Mouse (Mus musculus) spleen, adult 12 weeks (tissue): ENCODE results near the gene Adad2.
A peak's percentile ranks its signal among the peaks of the same experiment; 100 is the strongest.

Experiments used
- DNase-seq: peaks from one replicate; pipeline ENCODE4 v3.0.0; 2022; ENCODE audit warnings: low spot score

Gene Adad2

DNA sequence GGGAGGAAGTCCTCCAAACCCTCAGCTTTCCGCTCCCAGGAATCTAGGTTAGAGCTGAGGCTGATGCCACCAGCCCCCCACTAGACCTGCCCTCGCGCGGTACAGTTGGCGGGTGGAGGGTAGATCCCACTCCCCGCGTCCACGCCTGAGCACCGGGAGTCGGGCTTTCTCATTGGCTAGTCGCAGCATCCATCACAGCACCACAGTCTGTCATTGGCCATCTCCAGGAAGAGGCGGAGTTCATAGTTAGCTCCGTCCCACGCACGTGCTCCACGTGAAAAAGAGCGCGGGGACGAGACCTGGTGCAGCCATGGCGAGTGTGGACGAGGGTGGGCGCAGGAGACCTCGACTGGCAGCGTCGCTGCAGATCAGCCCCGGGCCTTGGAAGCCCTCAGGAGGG is at the start of gene Adad2:
TSS of gene Adad2 (plus strand) at position 277 of the 400 bp plus-strand sequence.
- DNase-seq = no peak

DNA sequence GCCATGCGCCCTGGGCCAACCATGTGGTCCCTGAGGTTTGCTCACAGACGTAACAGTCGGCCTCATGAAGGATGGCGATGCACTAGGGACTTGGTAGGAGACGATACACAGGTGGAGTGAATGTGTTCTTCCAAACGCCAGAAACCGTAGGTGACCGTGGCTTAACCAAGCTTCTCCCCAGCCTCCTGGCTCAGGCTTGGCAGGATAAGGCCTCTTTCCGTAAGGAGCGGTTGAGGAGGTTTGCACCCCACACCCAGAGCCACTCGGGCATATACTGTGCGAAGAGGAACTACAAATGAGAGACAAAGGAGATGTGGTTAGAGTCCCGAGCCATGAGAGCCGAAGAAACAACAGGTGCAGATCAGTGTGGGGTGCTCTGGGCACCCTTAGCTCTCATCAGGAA is 48.7 kb upstream of the Adad2 start:
- no peak for DNase-seq

DNA sequence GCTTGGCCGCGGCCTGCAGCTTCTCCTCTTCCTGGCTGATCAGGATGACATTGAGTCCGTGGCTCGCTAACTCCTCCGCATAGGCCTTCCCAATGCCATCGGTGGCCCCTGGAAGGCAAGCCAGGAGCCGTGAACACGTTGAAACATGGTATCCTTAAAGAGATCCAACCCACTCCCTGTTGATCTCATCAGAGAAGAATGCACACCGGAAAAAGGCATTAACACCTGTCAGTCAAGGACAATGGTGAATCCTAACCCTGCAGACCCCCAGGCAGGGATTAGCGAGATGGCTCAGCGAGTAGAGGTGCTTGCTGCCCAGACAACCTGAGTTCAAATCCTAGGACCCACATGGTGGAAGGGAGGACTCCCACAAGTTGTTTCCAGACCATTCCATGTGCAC is 46.2 kb upstream of the Adad2 start:
- DNase-seq = no peak

DNA sequence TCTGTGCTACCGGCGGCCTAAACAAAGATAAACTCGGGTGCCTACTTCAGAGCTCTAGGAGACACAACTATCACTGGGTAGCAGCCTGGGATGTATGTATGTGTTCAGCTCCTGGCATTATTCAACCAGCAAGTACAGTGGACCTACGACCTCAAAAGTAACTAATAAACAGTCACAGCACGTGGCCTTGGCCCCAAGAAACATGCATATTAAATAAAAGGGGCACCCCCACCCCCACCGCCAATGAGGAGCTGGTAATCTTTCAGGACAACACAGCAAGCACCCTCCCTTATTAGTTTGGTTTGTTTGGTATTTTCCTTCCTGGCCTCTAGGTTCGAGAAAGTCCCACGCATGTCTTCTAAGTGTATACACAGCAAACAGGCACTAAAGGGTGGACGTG is 44.3 kb upstream of the Adad2 start:
- no peak for DNase-seq

DNA sequence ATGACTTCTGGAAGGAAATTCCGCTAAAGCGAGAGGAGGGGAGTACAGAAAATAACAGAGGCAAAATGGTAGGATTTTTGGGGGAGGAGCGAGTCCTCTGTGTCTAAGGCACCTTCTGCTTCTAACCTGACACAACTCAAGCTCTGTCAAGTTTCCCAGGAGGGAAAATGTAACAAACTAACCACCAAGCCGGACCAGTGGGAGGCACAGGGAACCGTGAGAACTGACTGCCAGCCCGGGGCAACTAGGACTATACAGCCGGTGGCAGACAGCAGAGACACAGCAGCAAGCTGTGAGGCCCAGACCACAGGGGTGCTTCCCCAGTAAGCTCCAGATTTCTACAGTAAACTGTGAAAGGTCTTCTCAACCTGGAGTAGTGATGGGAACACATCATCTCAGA is 43.6 kb upstream of the Adad2 start:
- no peak for DNase-seq

DNA sequence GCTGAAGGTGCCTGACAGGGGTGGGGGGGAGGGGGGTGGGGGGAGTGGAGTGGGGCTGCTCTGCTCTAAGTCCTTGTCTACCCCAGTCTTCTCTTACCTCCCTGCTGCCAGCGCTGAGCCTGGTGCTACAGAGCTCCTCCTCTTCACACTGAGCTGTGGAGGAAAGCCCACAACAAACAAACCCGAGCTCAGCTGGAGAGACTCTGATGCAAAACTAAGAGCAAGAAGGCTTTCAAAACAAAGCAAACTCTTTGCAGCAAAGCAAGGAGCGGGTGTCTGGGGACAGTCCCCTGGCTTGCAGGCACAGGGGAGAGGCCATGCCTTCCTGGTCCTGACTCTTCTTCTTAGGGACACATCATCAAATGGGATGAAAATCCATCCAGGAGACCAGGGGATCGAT is 42.7 kb upstream of the Adad2 start:
- no peak for DNase-seq

DNA sequence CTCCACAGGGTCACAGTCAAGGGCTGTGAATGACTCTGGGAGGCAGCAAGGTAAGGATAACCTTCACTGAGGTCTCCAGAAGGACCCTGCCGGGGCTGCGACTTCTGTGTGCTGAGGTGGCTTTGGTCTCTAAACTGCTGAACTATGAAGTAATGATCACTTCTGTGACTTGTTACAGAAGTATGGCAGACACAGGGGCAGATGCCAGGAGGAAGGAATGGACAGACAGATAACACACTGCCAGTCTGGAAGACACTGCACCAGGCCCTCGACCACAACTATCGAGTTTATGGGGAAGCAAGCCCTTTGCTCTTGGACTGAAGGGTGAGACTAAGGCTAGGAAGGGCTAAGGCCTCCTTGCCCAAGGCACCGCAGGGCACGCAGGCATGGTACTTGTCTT is 41.4 kb upstream of the Adad2 start:
- DNase-seq = no peak

DNA sequence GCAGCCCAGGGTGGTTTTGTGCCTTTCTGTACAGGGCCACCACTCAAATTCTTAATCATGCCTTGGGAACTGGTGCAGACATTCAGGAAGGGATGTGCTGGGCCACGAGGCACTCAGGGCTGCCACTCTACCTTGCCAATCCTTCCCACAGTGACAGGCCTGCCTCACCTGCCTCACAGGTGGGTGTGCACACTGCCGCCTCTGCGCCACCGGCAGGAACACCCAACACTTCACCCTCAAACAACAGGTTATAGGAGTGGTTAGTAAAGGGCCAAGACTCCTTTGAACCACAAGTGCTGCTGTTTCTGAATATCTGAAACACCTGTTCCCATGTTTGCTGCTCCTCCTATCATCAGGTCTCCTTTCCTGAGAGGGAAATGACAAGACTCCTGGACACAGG is 40.1 kb upstream of the Adad2 start:
- DNase-seq = no peak

DNA sequence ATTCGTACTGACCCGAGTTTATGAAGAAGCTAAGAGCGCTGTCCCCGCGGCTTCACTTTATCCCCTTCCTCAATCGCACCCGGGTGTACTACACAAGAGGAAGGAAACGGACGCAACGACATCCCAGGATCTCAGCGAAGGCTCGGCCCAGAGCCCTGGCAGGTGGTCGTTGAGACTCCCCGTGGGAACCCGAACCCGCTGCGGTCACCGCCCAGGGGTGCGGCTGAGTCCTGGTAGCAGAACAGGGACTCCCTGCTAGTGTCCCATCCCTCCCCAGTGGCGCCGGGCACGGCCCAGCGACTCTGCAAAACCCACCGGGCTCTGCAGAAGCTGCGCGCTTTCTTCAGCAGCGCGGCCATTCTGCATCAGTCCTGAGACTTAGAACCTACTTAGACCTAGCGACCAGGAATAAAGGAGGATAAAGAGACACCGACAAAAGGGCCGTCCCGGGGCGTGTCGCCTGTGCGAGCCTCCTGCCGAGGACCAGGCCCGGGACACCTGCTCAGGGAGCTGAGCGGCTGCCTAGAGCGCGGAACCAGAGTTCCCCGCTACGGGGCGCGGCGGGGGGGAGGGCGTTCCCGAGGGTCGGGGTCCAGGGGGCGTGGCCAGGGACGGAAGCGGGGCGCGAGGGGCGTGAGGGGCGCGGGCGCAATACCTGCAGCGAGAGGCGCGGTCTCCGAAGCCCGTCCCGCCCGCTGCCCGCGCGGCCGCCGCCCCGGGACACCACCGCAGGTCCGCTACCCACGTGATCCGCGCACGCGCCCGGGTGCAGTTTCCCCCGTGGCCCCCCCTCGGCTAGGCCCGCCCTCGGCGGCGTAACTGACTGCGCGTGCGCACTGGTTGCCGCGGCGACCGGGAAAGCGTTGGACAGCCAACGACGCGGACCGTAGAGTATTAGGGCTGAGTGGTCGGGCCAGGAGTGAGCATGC is 37.8 kb upstream of the Adad2 start, which contains the start of the genes Hsdl1 and Dnaaf1:
TSS of gene Hsdl1 (minus strand) at position 747 of the 929 bp plus-strand sequence.
TSS of gene Dnaaf1 (plus strand) at position 799 of the 929 bp plus-strand sequence.
- peak; percentile 95 for DNase-seq

DNA sequence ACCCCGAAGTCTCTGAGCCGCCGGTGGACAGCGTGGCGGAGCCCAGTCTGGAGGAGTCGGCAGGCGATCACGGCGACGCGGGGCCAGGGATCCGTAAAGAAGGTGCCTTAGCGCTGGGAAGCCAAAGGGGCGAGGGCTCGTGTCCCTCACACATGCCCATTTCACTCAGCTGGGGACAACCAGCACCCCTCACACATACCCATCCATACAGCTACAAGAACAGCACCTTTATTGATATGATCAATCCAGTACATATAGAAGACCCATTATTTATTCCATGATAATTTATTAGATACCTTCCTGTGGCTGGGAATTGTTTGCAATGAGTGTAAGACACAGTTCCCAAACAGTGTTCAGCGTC is 37.2 kb upstream of the Adad2 start:
- DNase-seq = no peak

DNA sequence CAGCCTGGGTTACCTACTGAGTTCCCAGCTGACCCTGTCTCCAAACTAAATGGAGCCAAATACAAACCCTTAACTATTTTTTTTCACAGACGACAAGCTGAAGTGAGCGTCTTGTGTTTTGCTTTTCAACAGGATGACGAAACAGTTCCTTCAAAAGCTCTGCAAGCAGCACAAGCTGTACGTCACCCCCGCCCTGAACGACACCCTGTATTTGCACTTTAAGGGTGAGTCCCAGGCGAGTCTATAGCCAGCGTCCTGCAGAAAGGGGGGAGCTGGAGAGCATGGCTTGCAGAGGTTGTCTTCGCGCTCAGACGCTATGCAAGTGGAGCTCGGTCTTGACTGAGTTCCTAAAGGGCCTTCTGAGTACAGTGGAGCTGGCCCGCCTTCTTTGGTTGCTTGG is 33.5 kb upstream of the Adad2 start:
- no peak for DNase-seq

DNA sequence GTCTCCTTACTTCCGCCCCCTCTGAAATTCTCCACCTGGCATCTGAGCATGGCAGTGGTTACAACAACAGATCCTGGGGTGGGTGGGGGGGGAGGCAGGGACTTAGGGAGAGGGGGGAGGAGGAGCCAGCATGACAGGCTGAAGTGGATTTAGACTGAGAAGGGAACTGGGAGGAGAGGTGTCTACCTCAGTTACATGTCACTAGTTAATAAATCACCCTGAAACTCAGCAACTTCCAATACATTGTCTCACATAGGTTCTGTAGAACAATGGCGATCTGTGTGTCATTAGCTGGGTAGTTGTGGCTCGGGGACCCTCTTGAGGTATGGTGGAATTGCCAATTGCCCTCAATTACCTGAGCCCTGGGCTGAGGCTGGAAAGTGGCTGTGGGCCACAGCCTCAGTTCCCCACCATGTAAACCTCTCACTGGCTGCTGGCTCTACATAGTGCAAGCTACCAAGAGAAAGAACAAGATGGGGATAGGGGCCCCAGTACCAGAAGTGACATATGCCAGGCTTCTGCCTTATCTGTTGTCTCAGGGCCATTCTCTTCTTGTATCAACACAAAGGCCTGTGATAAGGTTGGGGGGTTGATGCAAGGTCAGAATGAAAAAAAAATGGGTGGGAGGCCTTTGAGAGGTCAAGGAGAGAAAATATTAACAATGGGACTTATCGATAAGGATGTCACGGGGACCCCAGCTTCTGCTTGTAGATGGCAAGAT is 31.9 kb upstream of the Adad2 start:
- DNase-seq = no peak

DNA sequence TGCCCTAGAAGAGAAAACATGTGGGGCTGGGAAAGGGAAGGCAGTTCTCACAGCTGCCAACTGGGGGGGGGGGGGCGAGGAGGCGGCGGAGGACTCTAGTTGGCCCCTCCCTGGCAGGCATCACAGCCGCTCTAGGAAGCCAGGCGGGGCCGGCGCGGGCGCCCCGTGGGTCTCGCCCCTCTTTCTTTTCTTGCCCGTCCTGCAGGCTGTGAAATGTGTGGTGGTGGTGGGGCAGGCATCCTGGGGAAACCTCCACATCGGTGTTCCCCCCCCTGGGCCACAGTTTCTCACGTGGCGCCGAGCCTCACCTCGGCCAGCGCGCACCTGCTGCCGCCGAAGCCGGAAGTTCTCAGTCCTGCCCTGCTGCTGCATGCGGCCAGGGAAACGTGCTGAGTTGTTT is 26.6 kb upstream of the Adad2 start:
- DNase-seq = peak; percentile 38

DNA sequence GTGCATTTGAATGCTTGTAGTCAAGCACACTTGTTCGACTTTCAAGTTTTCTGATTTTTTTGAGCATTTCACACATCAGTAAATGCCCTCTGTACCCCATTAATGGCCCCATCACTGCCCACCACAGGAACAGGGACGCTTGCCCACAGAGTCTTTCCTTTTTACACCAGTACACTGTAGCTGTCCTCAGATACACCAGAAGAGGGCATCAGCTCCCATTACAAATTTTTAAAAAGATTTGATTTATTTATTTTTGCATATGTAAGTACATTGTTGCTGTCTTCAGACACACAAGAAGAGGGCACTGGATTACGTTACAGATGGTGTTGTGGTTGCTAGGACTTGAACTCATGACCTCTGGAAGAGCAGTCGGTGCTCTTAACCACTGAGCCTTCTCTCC is 24.2 kb upstream of the Adad2 start:
- no peak for DNase-seq

DNA sequence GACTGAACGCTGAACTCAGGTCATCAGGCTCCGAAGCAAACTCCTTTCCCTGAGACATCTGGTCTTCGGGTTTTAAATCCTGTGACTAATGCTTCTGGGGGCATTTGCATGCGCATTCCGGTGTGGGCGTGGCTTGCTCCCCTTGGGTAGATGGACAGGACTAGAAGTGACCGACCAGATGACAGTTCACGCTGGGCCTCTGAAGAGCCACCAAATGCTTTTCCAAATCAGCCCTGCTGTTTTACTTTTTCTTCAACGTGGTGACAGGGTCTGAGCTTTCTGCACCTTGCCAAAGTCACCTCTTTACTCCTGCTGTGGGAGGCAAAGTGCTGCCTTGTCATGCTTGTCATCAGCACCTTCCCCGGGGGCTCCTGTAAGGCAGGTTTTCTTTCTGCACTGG is 23.7 kb upstream of the Adad2 start:
- DNase-seq = no peak

DNA sequence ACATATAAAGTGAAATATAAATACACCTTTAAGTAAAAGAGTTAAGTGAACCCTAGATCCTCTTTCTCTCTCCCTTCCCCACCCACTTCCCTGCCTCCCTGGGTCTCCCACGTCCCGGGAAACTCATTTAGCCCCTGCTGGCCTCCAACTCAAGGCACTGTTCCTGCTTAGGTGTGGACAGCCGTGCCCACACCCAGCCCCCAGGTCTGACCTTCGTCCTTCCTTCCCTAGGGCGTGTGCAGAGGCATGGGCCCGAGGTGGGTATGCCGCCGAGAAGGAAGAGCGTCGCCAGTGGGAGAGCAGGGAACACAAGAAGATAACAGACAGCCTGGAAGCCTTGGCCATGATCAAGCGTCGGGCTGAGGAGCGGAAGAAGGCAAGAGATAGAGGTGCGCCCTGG is 22.2 kb upstream of the Adad2 start:
- DNase-seq = no peak

DNA sequence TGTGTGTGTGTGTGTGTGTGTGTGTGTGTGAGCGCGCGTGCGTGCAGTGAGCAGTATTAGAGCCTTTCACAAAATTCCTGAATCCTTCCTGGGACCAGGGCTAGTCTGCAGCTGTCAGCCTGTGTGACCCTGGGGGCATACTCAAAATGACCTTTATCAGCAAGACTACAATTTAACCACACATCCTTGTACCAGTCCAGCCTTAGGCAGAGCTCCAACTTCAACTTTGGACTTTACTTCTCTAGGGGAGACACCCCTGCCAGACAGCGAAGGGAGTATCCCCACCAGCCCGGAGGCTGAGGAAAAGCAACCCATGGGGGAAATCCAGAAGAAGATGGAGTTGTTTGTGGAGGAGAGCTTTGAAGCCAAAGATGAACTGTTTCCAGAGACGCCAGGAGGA is 21.1 kb upstream of the Adad2 start:
- DNase-seq = no peak

DNA sequence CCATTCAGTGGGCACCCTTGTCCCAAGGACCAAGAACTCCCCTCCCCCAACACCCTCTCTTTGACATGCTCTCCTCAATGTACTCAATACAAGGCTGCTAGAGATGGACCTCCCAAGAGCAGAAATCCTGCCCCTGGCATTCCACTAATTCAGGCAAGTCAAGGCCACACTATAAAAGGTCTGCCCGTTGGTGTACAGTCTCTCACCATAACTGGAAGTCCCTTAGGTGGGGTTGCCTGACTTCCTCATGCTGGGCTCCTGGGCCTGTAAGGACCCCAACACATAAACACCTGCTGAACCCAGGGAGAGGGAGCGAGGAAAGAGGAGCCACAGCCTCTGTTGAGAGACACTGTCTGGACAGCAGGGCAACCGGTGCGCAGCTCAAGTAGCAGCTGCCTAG is 8.8 kb upstream of the Adad2 start:
- DNase-seq = no peak

DNA sequence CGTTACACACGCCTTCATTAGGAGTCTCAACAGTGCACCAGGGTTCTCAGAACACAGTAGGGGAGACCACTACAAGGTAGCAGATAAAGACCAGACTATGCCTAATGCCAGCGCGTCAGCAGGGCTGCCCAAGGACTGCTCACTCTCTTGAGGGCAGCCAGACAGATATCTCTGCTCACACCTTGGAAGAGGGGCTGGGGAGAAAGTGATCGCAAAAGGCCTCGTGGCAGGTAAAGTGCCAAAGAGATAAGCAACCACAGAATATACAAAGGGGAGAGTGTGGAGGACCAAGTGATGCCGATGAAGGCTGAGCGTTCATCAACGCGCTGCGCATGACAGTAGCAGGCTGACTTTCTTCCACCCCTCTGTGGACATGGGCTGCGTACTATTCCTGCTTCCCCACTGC is 8.1 kb upstream of the Adad2 start:
- peak; percentile 8 for DNase-seq

DNA sequence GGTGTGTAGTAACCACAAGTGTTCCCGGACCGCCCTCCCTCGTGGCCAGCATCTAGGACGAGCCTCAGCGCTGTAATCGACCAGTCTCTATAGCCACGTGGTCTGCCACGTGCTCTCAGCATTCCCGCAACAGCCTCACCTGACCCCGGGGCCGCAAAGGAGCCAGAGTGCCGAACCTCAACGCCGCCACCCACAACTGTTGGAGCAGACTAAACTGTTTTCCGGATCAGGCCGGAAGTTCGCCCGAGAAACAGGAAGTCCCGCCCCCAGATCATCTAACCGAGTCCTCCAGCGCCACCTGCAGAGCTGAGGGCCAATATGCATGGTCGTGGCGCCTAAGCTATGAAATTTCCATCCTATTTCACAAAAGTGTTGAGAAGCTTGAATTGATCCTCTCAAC is 7.6 kb upstream of the Adad2 start, which contains the start of gene Taf1c:
TSS of gene Taf1c (minus strand) at position 227 of the 400 bp plus-strand sequence.
- DNase-seq = peak; percentile 87

DNA sequence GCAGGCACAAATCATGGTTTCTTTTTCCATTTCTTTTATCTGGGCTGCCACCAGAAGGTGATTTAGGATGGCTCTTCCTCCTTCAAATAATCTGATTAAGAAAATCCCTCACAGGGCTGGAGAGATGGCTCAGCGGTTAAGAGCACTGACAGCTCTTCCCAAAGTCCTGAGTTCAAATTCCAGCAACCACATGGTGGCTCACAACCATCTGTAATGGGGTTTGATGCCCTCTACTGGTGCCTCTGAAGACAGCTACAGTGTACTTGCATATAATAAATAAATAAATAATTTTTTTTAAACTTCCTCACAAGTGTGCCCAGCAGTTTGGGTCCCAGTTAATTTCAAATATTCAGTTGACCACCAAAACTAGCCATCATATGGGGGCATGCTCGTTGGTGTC is 6.3 kb upstream of the Adad2 start:
- DNase-seq = no peak

DNA sequence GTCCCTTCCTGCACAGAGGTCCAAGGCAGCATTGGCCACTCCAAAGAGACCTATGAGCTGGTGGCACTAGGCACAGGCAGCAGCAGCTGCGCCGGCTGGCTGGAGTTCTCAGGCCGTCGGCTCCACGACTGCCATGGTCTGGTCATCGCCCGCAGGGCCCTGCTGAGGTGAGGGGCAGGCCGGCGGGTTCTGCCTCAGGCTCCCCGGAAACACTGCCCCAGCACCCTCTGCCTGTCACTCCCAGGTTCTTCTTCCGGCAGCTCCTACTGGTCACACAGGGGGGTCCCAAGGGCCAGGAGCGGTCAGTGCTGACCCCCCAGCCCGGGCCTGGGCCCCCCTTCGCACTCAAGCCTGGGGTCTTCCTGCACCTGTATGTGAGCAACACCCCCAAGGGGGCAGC is 2.5 kb downstream of the Adad2 start:
- DNase-seq = no peak

DNA sequence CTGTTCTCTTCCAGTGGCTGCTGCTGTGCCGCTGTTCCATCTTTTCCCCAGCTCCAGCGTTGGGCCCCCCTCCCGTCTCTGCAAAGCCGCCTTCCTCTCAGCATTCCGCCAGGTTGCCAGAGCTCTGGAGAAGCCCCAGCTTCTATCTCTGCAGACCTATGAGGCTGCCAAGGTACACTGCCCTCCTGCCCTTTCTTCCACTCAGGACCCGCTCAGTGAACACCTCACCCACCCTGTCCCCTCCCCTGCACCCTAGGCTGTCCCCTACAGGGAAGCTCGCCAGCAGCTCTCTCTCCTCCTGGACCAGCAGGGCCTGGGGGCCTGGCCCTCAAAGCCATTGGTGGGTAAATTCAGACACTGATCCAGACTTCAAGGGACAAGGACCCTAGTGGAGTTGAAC is 3.8 kb downstream of the Adad2 start:
- DNase-seq = no peak
